Mouse (Mus musculus) embryonic facial prominence, embryonic 13.5 days (tissue): ENCODE data around the gene Sncb. TPM values are rescaled to one million over a fixed set of nuclear protein-coding genes. Genes with fewer than 3 reads are reported as not detected.

ENCODE experiments used
- ATAC-seq: fragments of 200-750 bp; cut with Nextera tagmentation; 2 replicates; pipeline ENCODE4 v1.8.0; 2017; ENCODE audit warnings: low read depth; ENCODE audit not compliant: insufficient number of reproducible peaks, insufficient read depth, low FRiP score, low TSS enrichment
- H3K27ac ChIP-seq: fragments of 300-500 bp; sonication (generic); 2 replicates; pipeline ENCODE4 v1.5.1; 2015; ENCODE audit warnings: moderate library complexity, mild to moderate bottlenecking, inconsistent platforms
- H3K27me3 ChIP-seq: fragments of 300-500 bp; sonication (generic); 2 replicates; pipeline ENCODE4 v1.6.1; 2015; ENCODE audit warnings: mild to moderate bottlenecking, inconsistent platforms
- H3K36me3 ChIP-seq: fragments of 300-500 bp; sonication (generic); 2 replicates; pipeline ENCODE4 v1.6.1; 2015; ENCODE audit warnings: mild to moderate bottlenecking, inconsistent platforms
- H3K4me1 ChIP-seq: fragments of 300-500 bp; sonication (generic); 2 replicates; pipeline ENCODE4 v1.6.1; 2015; ENCODE audit warnings: inconsistent platforms
- H3K4me2 ChIP-seq: fragments of 300-500 bp; sonication (generic); 2 replicates; pipeline ENCODE4 v1.6.1; 2015; ENCODE audit warnings: moderate library complexity, mild to moderate bottlenecking, inconsistent platforms
- H3K4me3 ChIP-seq: fragments of 300-500 bp; sonication (generic); 2 replicates; pipeline ENCODE4 v1.5.1; 2015; ENCODE audit warnings: mild to moderate bottlenecking, inconsistent platforms
- H3K9ac ChIP-seq: fragments of 300-500 bp; sonication (generic); 2 replicates; pipeline ENCODE4 v1.6.1; 2015; ENCODE audit warnings: mild to moderate bottlenecking, inconsistent platforms
- H3K9me3 ChIP-seq: fragments of 300-500 bp; sonication (generic); 2 replicates; pipeline ENCODE4 v1.6.1; 2016; ENCODE audit warnings: inconsistent platforms
- WGBS: fragments of 180-500 bp; shearing (Covaris S2); methylation state at CpG from one replicate; pipeline ENCODE4 v1.1.7; 2015; ENCODE audit warnings: mixed read lengths; 5-methylcytosine and 5-hydroxymethylcytosine counted together
- polyA plus RNA-seq: library from polyadenylated mRNA; unstranded; fragments of >200 nt; fragmentation: Nextera tagmentation; extraction: Ambion mirVana; gene quantifications from 2 replicates; pipeline ENCODE4 v1.2.1, GENCODE M21; 2015

The Sncb gene
- 0.20 TPM in 1 of 2 replicates, not detected in the other for polyA plus RNA-seq

GRCm38 (mm10) chr13:54766192-54766768 lies at the start of gene Sncb:
Gene Sncb, minus strand, starts transcription at chr13:54766595.
- H3K27me3 ChIP-seq = peaks cover 67% of the 10 kb centered on the region
- H3K27ac ChIP-seq = no peak within 1 kb of the TSS
- no peaks in the 10 kb centered on the region for H3K36me3 ChIP-seq
- 1% methylated on average over 35 of the region's 35 CpGs for WGBS
- H3K9me3 ChIP-seq = no peaks in the 10 kb centered on the region
- 0 out of 2 replicates have a peak within 1 kb of the TSS, but pooled peaks have one; percentile 16 for H3K9ac ChIP-seq
- H3K4me2 ChIP-seq = peak within 1 kb of the TSS; percentile 62
- ATAC-seq = no peak
- H3K4me1 ChIP-seq = peaks cover 12% of the 10 kb centered on the region
- H3K4me3 ChIP-seq = peak within 1 kb of the TSS; percentile 36

GRCm38 (mm10) chr13:54813381-54813780 lies 47.0 kb upstream of the Sncb start:
- whole genome bisulfite sequencing = 88% methylated on average over 9 of the region's 9 CpGs
- H3K27me3 ChIP-seq = no peaks in the 10 kb centered on the region
- H3K9ac ChIP-seq = no peak overlapping the region
- no peaks in the 10 kb centered on the region for H3K36me3 ChIP-seq
- no peak for ATAC-seq
- no peak overlapping the region for H3K4me2 ChIP-seq
- no peaks in the 10 kb centered on the region for H3K4me1 ChIP-seq
- no peak overlapping the region for H3K27ac ChIP-seq
- H3K9me3 ChIP-seq = no peaks in the 10 kb centered on the region
- H3K4me3 ChIP-seq = no peak overlapping the region

GRCm38 (mm10) chr13:54811476-54811875 lies 45.1 kb upstream of the Sncb start:
- no peak for ATAC-seq
- 29% methylated on average over 7 of the region's 7 CpGs for WGBS

GRCm38 (mm10) chr13:54808067-54808466 lies 41.7 kb upstream of the Sncb start:
- 64% methylated on average over 12 of the region's 12 CpGs for WGBS
- no peak for ATAC-seq
- Histone ChIP-seq H3K36me3 (no peaks in the 10 kb centered on the region), H3K4me3 (no peak overlapping the region), H3K27ac (no peak overlapping the region), H3K27me3 (peaks cover 34% of the 10 kb centered on the region), H3K9me3 (no peaks in the 10 kb centered on the region), H3K9ac (no peak overlapping the region), H3K4me1 (no peaks in the 10 kb centered on the region), H3K4me2 (no peak overlapping the region)

More at GRCm38 (mm10) chr13:54811476-54811875, 45.1 kb upstream of the Sncb start:
- Histone ChIP-seq H3K27me3 (peaks cover 4% of the 10 kb centered on the region), H3K36me3 (no peaks in the 10 kb centered on the region), H3K4me1 (no peaks in the 10 kb centered on the region), H3K27ac (no peak overlapping the region), H3K4me2 (no peak overlapping the region), H3K9me3 (no peaks in the 10 kb centered on the region), H3K4me3 (no peak overlapping the region), H3K9ac (no peak overlapping the region)

GRCm38 (mm10) chr13:54806434-54806976 lies 40.1 kb upstream of the Sncb start:
- Histone ChIP-seq H3K4me3 (no peak overlapping the region), H3K9ac (0 out of 2 replicates have a peak overlapping the region, but pooled peaks have one; percentile 32), H3K9me3 (no peaks in the 10 kb centered on the region), H3K36me3 (no peaks in the 10 kb centered on the region), H3K4me1 (no peaks in the 10 kb centered on the region), H3K27me3 (peaks cover 34% of the 10 kb centered on the region), H3K27ac (no peak overlapping the region), H3K4me2 (no peak overlapping the region)
- WGBS = 24% methylated on average over 13 of the region's 13 CpGs
- no peak for ATAC-seq

- no peak overlapping the region for H3K9ac ChIP-seq
- H3K4me3 ChIP-seq = no peak overlapping the region
- WGBS = 37% methylated on average over 21 of the region's 21 CpGs
- H3K27me3 ChIP-seq = peaks cover 38% of the 10 kb centered on the region
- H3K9me3 ChIP-seq = no peaks in the 10 kb centered on the region
- no peak overlapping the region for H3K27ac ChIP-seq
- 0 out of 2 replicates have a peak, but pooled peaks cover under 1% of the 10 kb centered on the region for H3K4me1 ChIP-seq
- H3K36me3 ChIP-seq = no peaks in the 10 kb centered on the region
- no peak for ATAC-seq
- H3K4me2 ChIP-seq = no peak overlapping the region
Observed at GRCm38 (mm10) chr13:54805134-54805838, 38.9 kb upstream of the Sncb start.

GRCm38 (mm10) chr13:54803010-54803409 lies 36.6 kb upstream of the Sncb start:
- H3K27me3 ChIP-seq = peaks cover 49% of the 10 kb centered on the region
- no peak overlapping the region for H3K4me2 ChIP-seq
- H3K9me3 ChIP-seq = no peaks in the 10 kb centered on the region
- H3K9ac ChIP-seq = no peak overlapping the region
- ATAC-seq = no peak
- WGBS = 84% methylated on average over 6 of the region's 6 CpGs
- H3K4me3 ChIP-seq = no peak overlapping the region
- H3K36me3 ChIP-seq = no peaks in the 10 kb centered on the region
- no peak overlapping the region for H3K27ac ChIP-seq
- 0 out of 2 replicates have a peak, but pooled peaks cover 6% of the 10 kb centered on the region for H3K4me1 ChIP-seq

GRCm38 (mm10) chr13:54800206-54800605 lies 33.8 kb upstream of the Sncb start:
- Histone ChIP-seq H3K9me3 (no peaks in the 10 kb centered on the region), H3K36me3 (no peaks in the 10 kb centered on the region), H3K4me3 (no peak overlapping the region), H3K9ac (no peak overlapping the region), H3K27ac (no peak overlapping the region), H3K4me1 (0 out of 2 replicates have a peak, but pooled peaks cover 6% of the 10 kb centered on the region), H3K27me3 (peaks cover 32% of the 10 kb centered on the region), H3K4me2 (no peak overlapping the region)
- 63% methylated on average over 4 of the region's 4 CpGs for WGBS
- ATAC-seq = no peak

- ATAC-seq = no peak
- Histone ChIP-seq H3K36me3 (no peaks in the 10 kb centered on the region), H3K9me3 (no peaks in the 10 kb centered on the region), H3K27ac (no peak overlapping the region), H3K4me2 (no peak overlapping the region), H3K9ac (no peak overlapping the region), H3K4me3 (no peak overlapping the region), H3K4me1 (0 out of 2 replicates have a peak, but pooled peaks cover 6% of the 10 kb centered on the region), H3K27me3 (peaks cover 27% of the 10 kb centered on the region)
- 21% methylated on average over 9 of the region's 9 CpGs for WGBS
Observed at GRCm38 (mm10) chr13:54799701-54800100, 33.3 kb upstream of the Sncb start.

- Histone ChIP-seq H3K27me3 (peaks cover 18% of the 10 kb centered on the region; the same call in 1 of the 2 replicates), H3K4me2 (no peak overlapping the region), H3K9me3 (no peaks in the 10 kb centered on the region), H3K9ac (no peak overlapping the region), H3K4me3 (no peak overlapping the region), H3K36me3 (no peaks in the 10 kb centered on the region), H3K27ac (no peak overlapping the region), H3K4me1 (0 out of 2 replicates have a peak, but pooled peaks cover 6% of the 10 kb centered on the region)
- no peak for ATAC-seq
- 79% methylated on average over 10 of the region's 10 CpGs for WGBS
Observed at GRCm38 (mm10) chr13:54798740-54799139, 32.3 kb upstream of the Sncb start.

- no peak for ATAC-seq
- 76% methylated on average over 16 of the region's 16 CpGs for WGBS
- Histone ChIP-seq H3K27ac (no peak overlapping the region), H3K4me1 (0 out of 2 replicates have a peak, but pooled peaks cover 6% of the 10 kb centered on the region), H3K36me3 (no peaks in the 10 kb centered on the region), H3K4me2 (no peak overlapping the region), H3K4me3 (no peak overlapping the region), H3K9me3 (no peaks in the 10 kb centered on the region), H3K27me3 (peaks cover 17% of the 10 kb centered on the region; the same call in 1 of the 2 replicates), H3K9ac (no peak overlapping the region)
Observed at GRCm38 (mm10) chr13:54797861-54798643, 31.7 kb upstream of the Sncb start.
